In the genomic region with DNA sequence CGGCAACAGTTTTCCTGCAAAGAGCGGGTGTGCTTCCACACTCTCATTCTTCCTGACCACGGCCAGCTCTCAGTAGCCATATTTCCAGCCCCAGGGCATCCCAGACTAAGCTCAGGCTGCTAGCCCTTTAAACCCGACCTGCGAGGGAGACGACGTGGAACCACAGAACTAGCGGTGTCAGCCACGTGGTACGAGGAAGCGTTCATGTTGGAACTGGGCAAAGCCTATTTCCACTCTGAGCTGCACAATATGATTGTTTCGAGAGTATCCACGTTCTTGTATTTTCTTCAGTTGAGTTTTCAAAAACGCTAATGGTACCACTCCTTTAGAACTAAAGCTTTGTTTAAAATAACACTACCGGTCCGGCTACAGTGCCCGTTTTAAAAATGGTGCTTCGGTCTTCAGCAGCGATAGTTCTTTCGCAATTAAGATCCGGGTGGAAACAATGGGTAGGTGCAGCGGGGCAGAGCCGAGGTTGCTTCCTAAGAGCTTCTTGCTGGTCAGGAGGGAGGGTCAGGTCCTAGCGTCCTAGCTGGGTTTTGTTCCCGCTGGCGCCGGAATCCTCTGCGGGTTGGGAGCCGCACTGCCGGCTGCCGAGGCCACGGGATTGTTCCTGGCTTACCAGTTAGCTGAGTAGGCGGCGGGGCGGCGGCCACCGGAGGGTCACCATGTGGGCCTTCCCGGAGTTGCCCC, we compare ENCODE assay signal across 8 mouse cellular contexts. TPM values are rescaled to one million over a fixed set of nuclear protein-coding genes. Genes with fewer than 3 reads are reported as not detected.
DNase-seq lines count a peak whose midpoint lies in the region; ATAC-seq and TF ChIP-seq lines count a peak whose summit lies in the region.

No protein-coding gene starts in this region.

- ATAC-seq in embryonic facial prominence, embryonic 12.5 days (ENCODE audit: insufficient number of reproducible peaks, insufficient read depth, low FRiP score, low TSS enrichment) = peak; percentile 80; the same call in 1 of the 2 replicates
- peak; percentile 80 for ATAC-seq in granulocyte monocyte progenitor cell, adult 5-6 weeks (replicated peaks; ENCODE audit: poor library complexity, severe bottlenecking)
- ATAC-seq in intestine, postnatal 0 days = peak; percentile 89
- ATAC-seq in midbrain, embryonic 11.5 days (ENCODE audit: low FRiP score) = peak; percentile 92

- under 1% methylated on average over 38 of the region's 38 CpGs for WGBS in embryonic facial prominence, embryonic 12.5 days
- under 1% methylated on average over 38 of the region's 38 CpGs for WGBS in intestine, postnatal 0 days
- under 1% methylated on average over 38 of the region's 38 CpGs for WGBS in midbrain, embryonic 11.5 days

- intact Hi-C loops in left cerebral cortex, postnatal 4 days (cut with DNase I) = no loop called here

- H3K4me2 ChIP-seq in embryonic facial prominence, embryonic 12.5 days (replicated peaks) = peak overlapping the region; percentile 62
- H3K4me2 ChIP-seq in intestine, postnatal 0 days (replicated peaks; ENCODE audit: low read depth) = peak overlapping the region; percentile 76
- H3K4me2 ChIP-seq in midbrain, embryonic 11.5 days = peak overlapping the region; percentile 72

- no peaks in the 10 kb centered on the region for H3K27me3 ChIP-seq in embryonic facial prominence, embryonic 12.5 days
- H3K27me3 ChIP-seq in intestine, postnatal 0 days (replicated peaks; ENCODE audit: control insufficient read depth, insufficient read depth, low read length) = no peaks in the 10 kb centered on the region
- H3K27me3 ChIP-seq in midbrain, embryonic 11.5 days (ENCODE audit: control insufficient read depth, insufficient read depth, low read length) = no peaks in the 10 kb centered on the region

- peak; percentile 1; the same call in 1 of the 2 replicates for TF ChIP-seq CTCF in intestine, postnatal 0 days (IDR thresholded peaks at IDR 0.05; ENCODE audit: low read depth)

- peaks cover 24% of the 10 kb centered on the region for H3K36me3 ChIP-seq in embryonic facial prominence, embryonic 12.5 days
- peaks cover 11% of the 10 kb centered on the region; the same call in 1 of the 2 replicates for H3K36me3 ChIP-seq in intestine, postnatal 0 days (ENCODE audit: control insufficient read depth, insufficient read depth)
- H3K36me3 ChIP-seq in midbrain, embryonic 11.5 days (ENCODE audit: control insufficient read depth, insufficient read depth, low read length) = peaks cover 6% of the 10 kb centered on the region; the same call in 1 of the 2 replicates

- peak; percentile 68 to 79 for DNase-seq in urinary bladder, adult 18-20 months (ENCODE audit: low spot score in 2 of 2)
- DNase-seq in urinary bladder, postnatal 10 days (ENCODE audit: low spot score) = no peak
- peak; percentile 84 for DNase-seq in left cerebral cortex, postnatal 4 days
- peak; percentile 96 for DNase-seq in midbrain, embryonic 11.5 days (ENCODE audit: low spot score, missing footprints)
- DNase-seq in skeletal muscle tissue, adult 2 months (ENCODE audit: low read depth, low spot score) = peak; percentile 84

- H3K4me3 ChIP-seq in embryonic facial prominence, embryonic 12.5 days = peak overlapping the region; percentile 73
- H3K4me3 ChIP-seq in intestine, postnatal 0 days (ENCODE audit: low read depth, low read length) = peak overlapping the region; percentile 82
- peak overlapping the region; percentile 73 for H3K4me3 ChIP-seq in midbrain, embryonic 11.5 days (ENCODE audit: low read depth, low read length)

- peak overlapping the region; percentile 91 for H3K9ac ChIP-seq in embryonic facial prominence, embryonic 12.5 days
- peak overlapping the region; percentile 87 for H3K9ac ChIP-seq in intestine, postnatal 0 days (ENCODE audit: low read depth, low read length)
- H3K9ac ChIP-seq in midbrain, embryonic 11.5 days (ENCODE audit: low read length) = peak overlapping the region; percentile 73

- H3K27ac ChIP-seq in embryonic facial prominence, embryonic 12.5 days = peak overlapping the region; percentile 90
- peak overlapping the region; percentile 91 for H3K27ac ChIP-seq in intestine, postnatal 0 days (ENCODE audit: low read depth, low read length)
- peak overlapping the region; percentile 85 for H3K27ac ChIP-seq in midbrain, embryonic 11.5 days (ENCODE audit: low read depth, low read length)

- peaks cover 12% of the 10 kb centered on the region for H3K4me1 ChIP-seq in embryonic facial prominence, embryonic 12.5 days
- no peaks in the 10 kb centered on the region; the same call in 1 of the 2 replicates for H3K4me1 ChIP-seq in intestine, postnatal 0 days (replicated peaks; ENCODE audit: control insufficient read depth, insufficient read depth, low read length)
- peaks cover 10% of the 10 kb centered on the region for H3K4me1 ChIP-seq in midbrain, embryonic 11.5 days (ENCODE audit: control insufficient read depth, insufficient read depth, low read length)

- no peaks in the 10 kb centered on the region for H3K9me3 ChIP-seq in embryonic facial prominence, embryonic 12.5 days
- no peaks in the 10 kb centered on the region for H3K9me3 ChIP-seq in intestine, postnatal 0 days (ENCODE audit: control insufficient read depth)
- no peaks in the 10 kb centered on the region for H3K9me3 ChIP-seq in midbrain, embryonic 11.5 days (ENCODE audit: control insufficient read depth, low read length)

RNA-seq across cellular contexts. Expression of a gene that starts 0.7 kb away (rescaled TPM):
- polyA plus RNA-seq in embryonic facial prominence, embryonic 12.5 days (2016; fragmentation: Nextera tagmentation; extraction: Ambion mirVana) = 37.2 and 39.1 TPM in 2 replicates
- 41.0 and 48.8 TPM in 2 replicates for total RNA-seq in granulocyte monocyte progenitor cell, adult 5-6 weeks (2014; fragmentation: Nextera tagmentation)
- 18.2 and 26.4 TPM in 2 replicates for total RNA-seq in granulocyte monocyte progenitor cell, adult 5-6 weeks (2017)
- polyA plus RNA-seq in intestine, postnatal 0 days (2015; fragmentation: Nextera tagmentation; extraction: Ambion mirVana) = 23.6 and 25.3 TPM in 2 replicates
- 10 to 100 TPM; 20.4 to 22.2 TPM for total RNA-seq in left cerebral cortex, postnatal 4 days (2021)
- 41.8 and 48.9 TPM in 2 replicates for polyA plus RNA-seq in midbrain, embryonic 11.5 days (2014; fragmentation: Nextera tagmentation; extraction: Ambion mirVana)

RNA-seq across cellular contexts. Expression of a gene that starts 6.4 kb away (rescaled TPM):
- polyA plus RNA-seq in embryonic facial prominence, embryonic 12.5 days (2016; fragmentation: Nextera tagmentation; extraction: Ambion mirVana) = 8.5 and 9.4 TPM in 2 replicates
- total RNA-seq in granulocyte monocyte progenitor cell, adult 5-6 weeks (2014; fragmentation: Nextera tagmentation) = 8.3 and 17.5 TPM in 2 replicates
- 4.2 and 5.9 TPM in 2 replicates for total RNA-seq in granulocyte monocyte progenitor cell, adult 5-6 weeks (2017)
- 42.4 TPM in 2 replicates for polyA plus RNA-seq in intestine, postnatal 0 days (2015; fragmentation: Nextera tagmentation; extraction: Ambion mirVana)
- 10 to 100 TPM; 69.5 to 74.9 TPM for total RNA-seq in left cerebral cortex, postnatal 4 days (2021)
- polyA plus RNA-seq in midbrain, embryonic 11.5 days (2014; fragmentation: Nextera tagmentation; extraction: Ambion mirVana) = 9.8 and 10.4 TPM in 2 replicates

RNA-seq across cellular contexts. Expression of a gene that starts 8.0 kb away (rescaled TPM):
- 399 and 416 TPM in 2 replicates for polyA plus RNA-seq in embryonic facial prominence, embryonic 12.5 days (2016; fragmentation: Nextera tagmentation; extraction: Ambion mirVana)
- 76.3 and 96.9 TPM in 2 replicates for total RNA-seq in granulocyte monocyte progenitor cell, adult 5-6 weeks (2014; fragmentation: Nextera tagmentation)
- 298 and 423 TPM in 2 replicates for total RNA-seq in granulocyte monocyte progenitor cell, adult 5-6 weeks (2017)
- polyA plus RNA-seq in intestine, postnatal 0 days (2015; fragmentation: Nextera tagmentation; extraction: Ambion mirVana) = 84.5 and 89.1 TPM in 2 replicates
- 10 to 100 TPM; 81.0 to 82.7 TPM for total RNA-seq in left cerebral cortex, postnatal 4 days (2021)
- 355 and 377 TPM in 2 replicates for polyA plus RNA-seq in midbrain, embryonic 11.5 days (2014; fragmentation: Nextera tagmentation; extraction: Ambion mirVana)

RNA-seq across cellular contexts. Expression of a gene that starts 17.5 kb away (rescaled TPM):
- 126 TPM in 2 replicates for polyA plus RNA-seq in embryonic facial prominence, embryonic 12.5 days (2016; fragmentation: Nextera tagmentation; extraction: Ambion mirVana)
- total RNA-seq in granulocyte monocyte progenitor cell, adult 5-6 weeks (2014; fragmentation: Nextera tagmentation) = 64.3 and 92.6 TPM in 2 replicates
- 32.2 and 47.4 TPM in 2 replicates for total RNA-seq in granulocyte monocyte progenitor cell, adult 5-6 weeks (2017)
- 60.1 and 60.7 TPM in 2 replicates for polyA plus RNA-seq in intestine, postnatal 0 days (2015; fragmentation: Nextera tagmentation; extraction: Ambion mirVana)
- total RNA-seq in left cerebral cortex, postnatal 4 days (2021) = 10 to 100 TPM; 21.5 to 23.8 TPM
- 147 and 158 TPM in 2 replicates for polyA plus RNA-seq in midbrain, embryonic 11.5 days (2014; fragmentation: Nextera tagmentation; extraction: Ambion mirVana)

RNA-seq across cellular contexts. Expression of a gene that starts 21.0 kb away (rescaled TPM):
- polyA plus RNA-seq in embryonic facial prominence, embryonic 12.5 days (2016; fragmentation: Nextera tagmentation; extraction: Ambion mirVana) = 26.5 and 28.5 TPM in 2 replicates
- total RNA-seq in granulocyte monocyte progenitor cell, adult 5-6 weeks (2014; fragmentation: Nextera tagmentation) = 12.7 TPM in 2 replicates
- total RNA-seq in granulocyte monocyte progenitor cell, adult 5-6 weeks (2017) = 11.6 and 12.2 TPM in 2 replicates
- 6.0 and 6.8 TPM in 2 replicates for polyA plus RNA-seq in intestine, postnatal 0 days (2015; fragmentation: Nextera tagmentation; extraction: Ambion mirVana)
- total RNA-seq in left cerebral cortex, postnatal 4 days (2021) = 10 to 100 TPM; 34.0 to 35.8 TPM
- polyA plus RNA-seq in midbrain, embryonic 11.5 days (2014; fragmentation: Nextera tagmentation; extraction: Ambion mirVana) = 25.6 and 28.0 TPM in 2 replicates
